Mouse (Mus musculus) heart, postnatal 25 days (tissue): ENCODE measurements around the gene Car10. TPM values are rescaled to one million over a fixed set of nuclear protein-coding genes. Genes with fewer than 3 reads are reported as not detected.

ENCODE experiments used
- DNase-seq: peaks from one replicate; pipeline ENCODE4 v3.0.0; 2022; ENCODE audit warnings: low spot score
- intact Hi-C: fragments of 180-260 bp; cut with DNase I; formaldehyde crosslinking; loops from one replicate; pipeline ENCODE4 v1.15.1; 2025
- total RNA-seq, 2 experiments: library from RNA; stranded (reverse); gene quantifications; 2 replicates each; pipeline ENCODE4 v1.2.3; 2021

The Car10 gene
- total RNA-seq, 2 experiments from 2014 or later = not detected

- intact Hi-C loops = loop anchor here (2.0 kb wide), 1 partner anchor 329 kb away; no protein-coding TSS in a partner anchor
- DNase-seq = peak; percentile 1
Observed at GRCm38 (mm10) chr11:93471573-93472179, 373.8 kb downstream of the Car10 start.

- intact Hi-C loops = no loop called here
- no peak for DNase-seq
Observed at GRCm38 (mm10) chr11:93484661-93485060, 386.8 kb downstream of the Car10 start.

- DNase-seq = no peak
- intact Hi-C loops = no loop called here
Observed at GRCm38 (mm10) chr11:93487021-93487420, 389.2 kb downstream of the Car10 start.

GRCm38 (mm10) chr11:93487913-93488604 lies 390.2 kb downstream of the Car10 start:
- DNase-seq = no peak
- intact Hi-C loops = no loop called here

- intact Hi-C loops = no loop called here
- DNase-seq = no peak
Observed at GRCm38 (mm10) chr11:93490211-93490820, 392.5 kb downstream of the Car10 start.

GRCm38 (mm10) chr11:93497896-93498295 lies 400.1 kb downstream of the Car10 start:
- intact Hi-C loops = no loop called here
- no peak for DNase-seq

GRCm38 (mm10) chr11:93500442-93500841 lies 402.6 kb downstream of the Car10 start:
- DNase-seq = no peak
- intact Hi-C loops = loop anchor here (5.0 kb wide), 1 partner anchor 312 kb away; no protein-coding TSS in a partner anchor

- intact Hi-C loops = loop anchor here (5.0 kb wide), 1 partner anchor 311 kb away; no protein-coding TSS in a partner anchor
Observed at GRCm38 (mm10) chr11:93501671-93502070, 403.8 kb downstream of the Car10 start.

GRCm38 (mm10) chr11:93502864-93503263 lies 405.0 kb downstream of the Car10 start:
- intact Hi-C loops = loop anchor here (5.0 kb wide), 1 partner anchor 309 kb away; no protein-coding TSS in a partner anchor
- no peak for DNase-seq

More at GRCm38 (mm10) chr11:93501671-93502070, 403.8 kb downstream of the Car10 start:
- no peak for DNase-seq

- no peak for DNase-seq
- intact Hi-C loops = loop anchor here (5.0 kb wide), 1 partner anchor 309 kb away; no protein-coding TSS in a partner anchor
Observed at GRCm38 (mm10) chr11:93503469-93503868, 405.6 kb downstream of the Car10 start.

- DNase-seq = no peak
- intact Hi-C loops = no loop called here
Observed at GRCm38 (mm10) chr11:93509527-93510235, 411.9 kb downstream of the Car10 start.

GRCm38 (mm10) chr11:93512843-93513242 lies 415.0 kb downstream of the Car10 start:
- intact Hi-C loops = no loop called here
- no peak for DNase-seq

- DNase-seq = no peak
Observed at GRCm38 (mm10) chr11:93514396-93514795, 416.6 kb downstream of the Car10 start.

GRCm38 (mm10) chr11:93515566-93515965 lies 417.7 kb downstream of the Car10 start:
- no peak for DNase-seq
- intact Hi-C loops = no loop called here

More at GRCm38 (mm10) chr11:93514396-93514795, 416.6 kb downstream of the Car10 start:
- intact Hi-C loops = no loop called here

GRCm38 (mm10) chr11:93516216-93516615 lies 418.4 kb downstream of the Car10 start:
- DNase-seq = no peak
- intact Hi-C loops = no loop called here

- DNase-seq = no peak
- intact Hi-C loops = no loop called here
Observed at GRCm38 (mm10) chr11:93516946-93517345, 419.1 kb downstream of the Car10 start.

GRCm38 (mm10) chr11:93522501-93522900 lies 424.7 kb downstream of the Car10 start:
- intact Hi-C loops = no loop called here
- DNase-seq = no peak

GRCm38 (mm10) chr11:93525921-93526320 lies 428.1 kb downstream of the Car10 start:
- intact Hi-C loops = no loop called here
- no peak for DNase-seq

- intact Hi-C loops = no loop called here
- peak; percentile 23 for DNase-seq
Observed at GRCm38 (mm10) chr11:93531029-93531680, 433.3 kb downstream of the Car10 start.

GRCm38 (mm10) chr11:93536244-93536643 lies 438.4 kb downstream of the Car10 start:
- intact Hi-C loops = no loop called here
- no peak for DNase-seq
